Mouse (Mus musculus): ENCODE data around the gene Car4. TPM values are rescaled to one million over a fixed set of nuclear protein-coding genes. Genes with fewer than 3 reads are reported as not detected.

The Car4 gene
- total RNA-seq, 2 experiments from 2014 or later: 81.8 to 83.1 TPM

Other genes starting within 250 kb of the Car4 start
- 10 to 100 TPM in 1 of 2 experiments, 1 to 10 TPM in 1; 7.9 to 13.3 TPM for gene Mrm1, start 138.3 kb upstream of the Car4 start, total RNA-seq (2021)
- 1 to 10 TPM; 5.3 to 7.6 TPM for gene Dhrs11, start 128.8 kb upstream of the Car4 start, total RNA-seq (2021)
- 10 to 100 TPM; 82.3 to 84.1 TPM for gene Ggnbp2, start 87.0 kb upstream of the Car4 start, total RNA-seq (2021)
- gene Myo19, start 77.6 kb upstream of the Car4 start, total RNA-seq (2021): 1 to 10 TPM; 7.0 to 8.6 TPM
- gene Pigw, start 77.5 kb upstream of the Car4 start, total RNA-seq (2021): 1 to 10 TPM; 8.2 to 8.4 TPM
- gene Znhit3, start 41.4 kb upstream of the Car4 start, total RNA-seq (2021): 10 to 100 TPM; 31.3 to 33.7 TPM
- 10 to 100 TPM; 91.4 to 93.5 TPM for gene Usp32, start 182.4 kb downstream of the Car4 start, total RNA-seq (2021)
- gene 1700125H20Rik, start 212.6 kb downstream of the Car4 start, total RNA-seq (2021): not detected

Measured in layer of hippocampus, postnatal 36 days (tissue).